Mouse (Mus musculus): ENCODE data around the gene Lhfp. TPM values are rescaled to one million over a fixed set of nuclear protein-coding genes. Genes with fewer than 3 reads are reported as not detected.

The Lhfp gene
- polyA plus RNA-seq, 1 experiment from 2014 or later, result 53.6 TPM

DNA sequence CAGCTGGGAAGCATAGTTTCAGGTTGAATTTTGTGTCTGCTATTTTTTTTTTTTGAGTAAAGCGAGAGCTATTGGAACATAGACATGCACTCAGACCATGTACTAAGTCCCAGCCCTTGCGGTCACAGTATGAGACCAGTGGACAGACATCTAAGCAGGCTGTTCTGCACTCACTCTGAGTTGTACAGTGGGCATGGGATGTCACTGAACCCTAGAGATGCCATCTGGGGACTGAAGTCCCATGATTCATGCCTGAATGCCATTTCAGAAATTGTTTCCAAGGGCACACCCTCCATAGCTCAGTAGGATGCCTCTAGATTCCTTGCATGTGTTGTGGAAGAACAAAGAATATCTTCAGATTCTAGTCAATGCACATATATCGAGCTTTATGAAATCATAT, 164.4 kb downstream of the Lhfp start:
- no peak for ATAC-seq (ENCODE audit: low FRiP score)
- Histone ChIP-seq H3K27ac (replicated peaks) (no peak overlapping the region), H3K36me3 (no peaks in the 10 kb centered on the region), H3K4me2 (no peak overlapping the region), H3K4me1 (peaks cover 42% of the 10 kb centered on the region), H3K9ac (replicated peaks) (no peak overlapping the region), H3K9me3 (replicated peaks) (no peaks in the 10 kb centered on the region), H3K27me3 (replicated peaks) (no peaks in the 10 kb centered on the region), H3K4me3 (replicated peaks) (no peak overlapping the region)
- 88% methylated on average over 3 of the region's 3 CpGs for WGBS

DNA sequence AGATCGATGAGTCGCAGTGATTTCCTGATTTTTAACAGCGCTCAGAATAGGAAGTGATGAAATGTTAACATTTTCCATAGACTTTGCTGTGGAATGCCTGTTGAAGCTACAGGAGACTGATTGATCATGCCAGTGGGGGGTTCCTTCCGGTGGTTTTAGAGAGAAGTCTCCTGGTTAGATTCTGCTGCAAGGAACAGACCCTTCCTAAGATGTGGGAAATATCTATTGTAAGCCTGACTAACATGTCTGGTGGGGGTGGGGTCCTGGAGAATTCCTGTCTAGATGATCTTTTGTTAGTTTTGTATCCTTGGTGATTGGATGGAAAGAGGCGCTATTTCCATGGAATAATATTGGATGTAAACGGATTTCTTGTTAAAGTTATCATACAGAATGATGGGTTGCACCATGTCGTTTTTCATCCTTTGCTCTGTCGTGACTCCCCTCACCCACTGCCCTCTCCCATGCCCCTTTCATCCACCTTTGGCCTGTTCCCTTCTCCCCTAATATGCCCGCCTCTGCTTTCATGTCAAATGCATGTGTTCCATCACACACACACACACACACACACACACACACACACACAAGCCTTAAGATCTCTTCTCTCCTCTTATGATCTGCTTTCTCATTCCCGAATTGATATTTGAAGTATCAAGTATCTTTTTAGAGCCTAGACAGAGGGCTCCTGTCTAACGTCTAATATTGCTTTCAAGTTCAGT, 165.3 kb downstream of the Lhfp start:
- no peak for ATAC-seq (ENCODE audit: low FRiP score)
- Histone ChIP-seq H3K4me2 (0 out of 2 replicates have a peak overlapping the region, but pooled peaks have one; percentile 2), H3K4me1 (peaks cover 45% of the 10 kb centered on the region)

DNA sequence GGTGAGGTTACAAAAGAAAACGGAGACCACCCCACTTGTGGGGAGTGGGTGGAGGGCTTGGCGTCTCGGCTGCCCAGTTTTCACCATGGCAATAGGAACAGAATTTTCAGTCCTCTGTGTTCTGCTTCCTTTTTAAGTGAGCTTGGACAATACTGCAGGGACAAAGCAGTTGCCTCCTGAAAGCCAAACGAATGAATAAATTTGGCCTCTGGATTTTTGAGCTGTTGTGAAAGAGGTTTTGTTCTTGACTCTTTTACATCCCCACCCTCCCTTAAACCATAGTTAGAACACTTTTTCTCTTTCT, 165.8 kb downstream of the Lhfp start:
- Histone ChIP-seq H3K4me1 (peaks cover 41% of the 10 kb centered on the region), H3K4me3 (replicated peaks) (no peak overlapping the region), H3K4me2 (no peak overlapping the region), H3K27ac (replicated peaks) (no peak overlapping the region), H3K36me3 (no peaks in the 10 kb centered on the region), H3K9ac (replicated peaks) (no peak overlapping the region), H3K9me3 (replicated peaks) (no peaks in the 10 kb centered on the region), H3K27me3 (replicated peaks) (no peaks in the 10 kb centered on the region)
- 9% methylated on average over 4 of the region's 4 CpGs for WGBS
- no peak for ATAC-seq (ENCODE audit: low FRiP score)

More for the DNA sequence above, 165.3 kb downstream of the Lhfp start:
- H3K9ac ChIP-seq (replicated peaks), result no peak overlapping the region
- H3K36me3 ChIP-seq, result no peaks in the 10 kb centered on the region
- H3K9me3 ChIP-seq (replicated peaks), result no peaks in the 10 kb centered on the region
- no peak overlapping the region for H3K27ac ChIP-seq (replicated peaks)
- no peak overlapping the region for H3K4me3 ChIP-seq (replicated peaks)
- H3K27me3 ChIP-seq (replicated peaks), result no peaks in the 10 kb centered on the region
- 13% methylated on average over 11 of the region's 11 CpGs for WGBS

DNA sequence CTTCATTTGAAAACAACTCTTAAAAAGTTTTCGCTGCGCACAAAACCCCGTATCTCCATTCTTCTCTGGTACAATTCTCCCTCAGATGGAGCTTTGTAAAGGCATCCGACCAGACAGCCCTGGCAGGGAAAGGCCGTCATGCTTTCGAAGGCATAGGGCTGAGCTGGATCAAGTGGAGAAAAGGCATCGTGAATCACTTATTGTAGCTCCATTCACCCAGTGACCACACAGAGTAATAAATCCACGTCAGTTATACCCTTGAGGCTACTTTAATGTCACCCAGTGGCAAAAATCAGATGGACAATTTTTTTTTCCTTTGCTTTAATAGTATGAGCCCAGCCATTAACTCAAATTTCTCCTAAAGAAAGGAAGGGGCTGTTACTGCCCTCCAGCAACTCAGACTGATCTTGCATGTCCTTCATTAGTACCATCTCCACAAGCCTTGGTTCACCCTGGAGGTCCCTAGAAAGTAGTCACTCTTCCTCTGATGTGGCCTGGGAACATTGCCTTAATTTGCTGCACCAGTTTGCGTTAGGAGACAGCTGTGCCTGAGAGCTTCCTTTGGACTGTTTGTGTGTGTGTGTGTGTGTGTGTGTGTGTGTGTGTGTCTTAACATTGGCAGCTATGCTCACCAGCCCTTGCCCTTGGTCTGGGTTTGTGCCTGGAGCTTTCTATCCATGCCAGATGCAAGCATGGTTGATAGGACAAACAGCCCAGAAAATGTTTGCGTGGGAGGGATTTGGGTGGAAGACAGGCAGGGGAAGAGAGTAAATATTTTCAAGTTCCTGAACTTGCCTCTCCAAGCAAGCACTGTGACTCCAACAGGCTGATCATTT, 169.6 kb downstream of the Lhfp start:
- no peak overlapping the region for H3K4me2 ChIP-seq
- no peak overlapping the region for H3K4me3 ChIP-seq (replicated peaks)
- peak overlapping the region; percentile 46 for H3K27ac ChIP-seq (replicated peaks)
- peaks cover 33% of the 10 kb centered on the region for H3K4me1 ChIP-seq
- WGBS, result 21% methylated on average over 10 of the region's 10 CpGs
- H3K27me3 ChIP-seq (replicated peaks), result no peaks in the 10 kb centered on the region
- H3K9ac ChIP-seq (replicated peaks), result no peak overlapping the region
- H3K36me3 ChIP-seq, result no peaks in the 10 kb centered on the region
- ATAC-seq (ENCODE audit: low FRiP score), result no peak
- no peaks in the 10 kb centered on the region for H3K9me3 ChIP-seq (replicated peaks)

DNA sequence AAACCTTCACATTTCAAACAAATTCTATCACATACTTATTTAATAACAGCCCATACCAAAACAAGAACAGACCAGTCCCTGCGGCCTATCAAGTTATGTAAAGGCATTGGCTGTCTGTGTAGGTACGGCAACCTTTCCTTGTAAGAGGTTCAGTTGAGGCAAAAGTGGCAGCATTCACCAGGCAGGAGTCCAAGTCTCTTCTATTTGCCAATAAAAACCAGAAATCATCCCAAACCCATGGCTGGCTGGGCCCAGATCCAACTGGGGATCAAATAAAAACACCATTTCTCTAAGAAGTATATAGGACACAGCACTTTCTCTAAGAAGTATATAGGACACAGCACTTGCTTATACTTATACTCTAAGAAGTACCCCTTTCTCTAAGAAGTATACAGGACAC, 171.3 kb downstream of the Lhfp start:
- Histone ChIP-seq H3K27me3 (replicated peaks) (no peaks in the 10 kb centered on the region), H3K4me1 (peaks cover 32% of the 10 kb centered on the region), H3K9me3 (replicated peaks) (no peaks in the 10 kb centered on the region), H3K27ac (replicated peaks) (no peak overlapping the region), H3K4me3 (replicated peaks) (no peak overlapping the region), H3K36me3 (no peaks in the 10 kb centered on the region), H3K9ac (replicated peaks) (no peak overlapping the region), H3K4me2 (no peak overlapping the region)
- WGBS, result 85% methylated on average over 2 of the region's 2 CpGs
- no peak for ATAC-seq (ENCODE audit: low FRiP score)

DNA sequence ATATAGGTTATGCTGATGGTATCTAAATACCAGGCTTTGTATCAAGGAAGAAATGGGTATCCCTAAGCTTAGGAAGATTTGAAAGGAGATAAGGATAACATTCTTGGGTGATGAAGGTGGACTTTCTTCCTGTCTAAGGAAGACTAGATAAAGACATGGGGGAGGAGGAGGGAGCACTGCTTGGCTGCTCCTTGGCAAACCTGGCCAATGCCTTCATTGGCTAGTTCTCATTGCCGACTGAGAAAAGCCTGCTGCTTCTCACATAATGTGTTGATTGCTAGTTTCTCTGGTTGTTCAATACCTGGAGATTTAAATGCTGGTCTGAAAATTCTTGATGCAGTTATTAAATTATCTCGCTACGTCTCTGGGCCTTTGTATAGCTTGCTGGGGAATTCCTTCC, 172.0 kb downstream of the Lhfp start:
- no peak for ATAC-seq (ENCODE audit: low FRiP score)
- no peaks in the 10 kb centered on the region for H3K9me3 ChIP-seq (replicated peaks)
- 77% methylated on average over 3 of the region's 3 CpGs for WGBS
- H3K27ac ChIP-seq (replicated peaks), result no peak overlapping the region
- no peak overlapping the region for H3K4me2 ChIP-seq
- no peaks in the 10 kb centered on the region for H3K36me3 ChIP-seq
- H3K4me1 ChIP-seq, result peaks cover 36% of the 10 kb centered on the region
- no peak overlapping the region for H3K4me3 ChIP-seq (replicated peaks)
- H3K27me3 ChIP-seq (replicated peaks), result no peaks in the 10 kb centered on the region
- no peak overlapping the region for H3K9ac ChIP-seq (replicated peaks)

DNA sequence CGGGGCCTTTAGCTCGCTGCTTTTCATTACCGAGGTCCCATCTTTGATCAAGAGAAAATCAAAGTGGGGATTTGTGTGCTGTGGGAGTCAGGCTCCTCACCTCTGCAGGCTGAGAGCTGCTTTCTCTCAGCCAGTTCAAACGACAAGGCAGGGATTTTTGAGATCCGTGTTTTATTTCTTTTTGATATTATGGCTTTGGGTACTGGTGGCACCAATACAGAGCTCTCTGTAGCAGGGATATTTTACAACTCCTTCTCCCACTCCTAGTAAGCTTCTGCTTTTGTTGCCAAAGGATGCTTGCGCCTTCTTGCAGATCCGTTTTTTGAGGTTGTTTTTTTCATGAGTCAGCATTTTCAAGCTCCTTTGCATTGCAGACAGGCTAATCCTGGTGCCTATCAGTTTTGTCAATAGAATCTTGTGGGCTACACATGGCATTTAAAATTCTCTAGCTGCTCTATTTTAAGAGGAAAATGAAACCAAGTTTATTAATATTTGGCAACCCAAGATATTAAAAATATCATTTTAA, 172.5 kb downstream of the Lhfp start:
- ATAC-seq (ENCODE audit: low FRiP score), result no peak
- 49% methylated on average over 7 of the region's 7 CpGs for WGBS
- no peak overlapping the region for H3K27ac ChIP-seq (replicated peaks)

DNA sequence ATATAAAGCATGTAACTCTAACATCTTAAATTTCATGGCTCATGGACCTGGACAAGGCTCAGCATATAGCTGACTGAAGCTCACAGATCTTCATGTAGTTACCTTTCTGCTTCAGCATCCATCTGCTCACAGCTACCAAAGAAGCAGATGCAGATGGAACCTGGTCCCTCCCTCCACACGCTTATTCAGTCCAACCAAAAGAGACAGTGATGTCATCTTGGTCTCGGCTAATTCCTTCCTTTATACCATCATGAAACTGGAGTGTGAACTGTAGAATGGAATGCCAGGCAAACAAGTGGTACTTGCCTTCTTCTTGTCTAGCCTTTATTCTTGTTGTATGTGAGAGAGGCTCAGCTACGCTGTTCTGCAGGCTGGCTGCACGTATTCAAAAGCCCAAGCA, 173.1 kb downstream of the Lhfp start:
- H3K9ac ChIP-seq (replicated peaks), result no peak overlapping the region
- WGBS, result 66% methylated on average over 4 of the region's 4 CpGs
- peaks cover 36% of the 10 kb centered on the region for H3K4me1 ChIP-seq
- H3K4me2 ChIP-seq, result no peak overlapping the region
- no peak overlapping the region for H3K27ac ChIP-seq (replicated peaks)
- H3K36me3 ChIP-seq, result no peaks in the 10 kb centered on the region
- H3K4me3 ChIP-seq (replicated peaks), result no peak overlapping the region
- no peak for ATAC-seq (ENCODE audit: low FRiP score)
- H3K27me3 ChIP-seq (replicated peaks), result no peaks in the 10 kb centered on the region
- no peaks in the 10 kb centered on the region for H3K9me3 ChIP-seq (replicated peaks)

More for the DNA sequence above, 172.5 kb downstream of the Lhfp start:
- Histone ChIP-seq H3K4me3 (replicated peaks) (no peak overlapping the region), H3K9ac (replicated peaks) (no peak overlapping the region), H3K4me1 (peaks cover 36% of the 10 kb centered on the region), H3K4me2 (no peak overlapping the region), H3K36me3 (no peaks in the 10 kb centered on the region), H3K9me3 (replicated peaks) (no peaks in the 10 kb centered on the region), H3K27me3 (replicated peaks) (no peaks in the 10 kb centered on the region)

DNA sequence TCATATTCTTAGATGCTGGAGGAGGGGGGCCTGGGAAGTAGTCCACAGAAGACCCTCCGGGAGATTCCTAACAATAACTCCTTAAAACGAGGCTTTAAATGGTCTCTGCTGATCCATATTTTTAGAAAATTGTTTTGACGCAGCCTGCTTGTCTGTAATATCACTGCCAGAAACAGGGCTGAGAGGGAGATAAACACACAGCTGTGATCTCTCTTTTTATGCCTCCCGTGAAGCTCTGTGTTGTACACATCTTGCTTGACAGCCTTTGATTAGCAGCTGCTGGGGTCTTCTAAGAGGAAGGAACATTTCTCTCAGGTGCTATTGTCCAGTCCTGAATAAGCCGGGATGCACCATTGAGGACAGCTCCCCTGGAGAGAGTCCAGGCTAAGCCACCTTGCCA, 176.4 kb downstream of the Lhfp start:
- WGBS, result 31% methylated on average over 5 of the region's 5 CpGs
- Histone ChIP-seq H3K4me2 (no peak overlapping the region), H3K27ac (replicated peaks) (no peak overlapping the region), H3K36me3 (no peaks in the 10 kb centered on the region), H3K9ac (replicated peaks) (no peak overlapping the region), H3K4me3 (replicated peaks) (no peak overlapping the region), H3K4me1 (peaks cover 16% of the 10 kb centered on the region), H3K9me3 (replicated peaks) (no peaks in the 10 kb centered on the region), H3K27me3 (replicated peaks) (no peaks in the 10 kb centered on the region)
- ATAC-seq (ENCODE audit: low FRiP score), result peak; percentile 28; the same call in 1 of the 2 replicates

DNA sequence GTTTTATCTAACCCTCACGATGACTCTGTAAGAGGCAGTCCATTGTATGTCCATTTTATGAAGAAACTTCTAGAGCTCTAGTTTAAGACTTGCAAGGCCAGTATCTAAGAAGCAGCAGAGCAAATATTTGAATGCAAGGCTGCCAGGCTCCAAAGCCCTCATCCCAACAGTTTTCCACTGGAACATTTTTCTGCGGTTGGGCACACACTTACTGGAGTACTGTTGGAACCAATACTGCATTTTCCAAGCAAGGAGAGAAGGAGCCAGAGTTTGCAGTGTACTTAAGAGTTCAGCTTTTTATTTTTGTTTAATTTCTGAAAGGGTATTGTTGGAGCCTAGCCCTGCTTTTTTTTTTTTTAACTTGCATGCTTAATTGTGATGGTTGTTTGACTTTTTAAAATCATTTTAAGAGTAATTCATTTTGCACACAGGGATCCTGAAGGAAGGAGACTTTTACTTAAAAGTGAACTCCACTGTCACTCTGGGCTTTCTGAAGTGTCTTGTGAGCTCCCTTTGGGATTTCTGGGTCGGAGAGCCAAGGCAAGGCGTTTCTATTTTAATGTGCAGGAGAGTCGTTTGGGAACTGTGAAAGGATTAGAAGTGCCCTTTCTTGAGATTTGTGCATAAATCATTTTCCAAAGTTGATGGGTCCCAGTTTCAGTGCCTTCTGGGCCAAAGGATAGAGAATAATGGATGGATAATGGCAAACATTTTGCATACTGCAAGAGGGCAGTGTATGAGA, 180.4 kb downstream of the Lhfp start:
- Histone ChIP-seq H3K9ac (replicated peaks) (no peak overlapping the region), H3K36me3 (no peaks in the 10 kb centered on the region), H3K4me2 (no peak overlapping the region), H3K4me1 (peaks cover 16% of the 10 kb centered on the region), H3K4me3 (replicated peaks) (no peak overlapping the region), H3K9me3 (replicated peaks) (no peaks in the 10 kb centered on the region), H3K27ac (replicated peaks) (peak overlapping the region; percentile 28; the same call in 1 of the 2 replicates), H3K27me3 (replicated peaks) (no peaks in the 10 kb centered on the region)
- 66% methylated on average over 5 of the region's 5 CpGs for WGBS
- ATAC-seq (ENCODE audit: low FRiP score), result no peak

DNA sequence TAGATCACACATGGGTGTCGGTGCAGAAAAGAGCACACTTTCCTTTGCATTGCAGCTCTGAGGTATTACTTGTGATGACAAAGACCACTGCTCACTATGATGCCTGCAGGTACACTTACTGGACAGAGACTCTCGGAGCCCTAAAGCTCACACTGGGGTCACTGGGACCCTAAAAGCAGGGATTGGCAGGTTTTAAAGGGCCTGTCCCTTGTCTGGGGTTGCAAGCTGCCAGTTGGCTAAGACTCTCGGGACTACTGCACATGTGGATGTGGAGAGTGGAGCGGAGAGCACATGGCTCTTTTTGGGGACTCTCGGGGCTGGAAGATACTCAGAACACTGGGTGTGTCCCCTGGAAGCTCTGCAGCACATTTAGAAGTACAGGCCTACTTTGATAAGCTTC, 182.8 kb downstream of the Lhfp start:
- H3K4me1 ChIP-seq, result 0 out of 2 replicates have a peak, but pooled peaks cover 5% of the 10 kb centered on the region
- no peak overlapping the region for H3K9ac ChIP-seq (replicated peaks)
- no peaks in the 10 kb centered on the region for H3K9me3 ChIP-seq (replicated peaks)
- H3K4me2 ChIP-seq, result no peak overlapping the region
- no peak overlapping the region for H3K27ac ChIP-seq (replicated peaks)
- 90% methylated on average over 5 of the region's 5 CpGs for WGBS
- no peak overlapping the region for H3K4me3 ChIP-seq (replicated peaks)
- no peak for ATAC-seq (ENCODE audit: low FRiP score)
- no peaks in the 10 kb centered on the region for H3K27me3 ChIP-seq (replicated peaks)
- H3K36me3 ChIP-seq, result no peaks in the 10 kb centered on the region

Data from neural tube, embryonic 15.5 days (tissue).